Mouse (Mus musculus): ENCODE data around the gene Actn3.

Actn3 gene

GRCm38 (mm10) chr19:4879324-4879703 lies 1.6 kb upstream of the Actn3 start:
- POLR2A ChIA-PET = interaction anchor here (0.7 to 3.6 kb wide), 29 partner anchors 10 to 577 kb away, joined by 3 to 38 read pairs (median 6); partner anchors contain the start of genes Gm21992 (in 2 of the 4), Rbm14 (in 2 of the 4), Bbs1 (in 1 of the 4) and Ccdc87 (in 1 of the 4)
- CTCF ChIA-PET = interaction anchor here in 2 of 4 experiments (0.6 to 1.4 kb wide), 3 partner anchors 32 to 896 kb away, joined by 3 to 11 read pairs (median 7); no protein-coding TSS in a partner anchor

- CTCF ChIA-PET = interaction anchor here in 3 of 4 experiments (0.6 to 1.4 kb wide), 17 partner anchors 17 to 1158 kb away, joined by 3 to 11 read pairs (median 3); partner anchors contain the start of genes Dpp3 (in 1 of the 3), Rbm4b (in 1 of the 3) and Rin1 (in 1 of the 3)
- POLR2A ChIA-PET = interaction anchor here (0.6 to 3.6 kb wide), 76 partner anchors 8 to 611 kb away, joined by 3 to 38 read pairs (median 5); partner anchors contain the start of genes Dpp3 (in 3 of the 4), Bbs1 (in 2 of the 4), Ccdc87 (in 2 of the 4) and Ccs (in 2 of the 4)
Observed at GRCm38 (mm10) chr19:4878405-4879323, 955 bp upstream of the Actn3 start, which contains the start of gene Zdhhc24. Zdhhc24 (plus strand) TSS chr19:4878668.

GRCm38 (mm10) chr19:4876755-4877154 lies 954 bp downstream of the Actn3 start:
- CTCF ChIA-PET = interaction anchor here in 1 of 4 experiments (1.5 kb wide), 1 partner anchor 121 kb away, joined by 3 read pairs; no protein-coding TSS in a partner anchor
- POLR2A ChIA-PET = interaction anchor here in 2 of 4 experiments (0.6 to 3.6 kb wide), 18 partner anchors 10 to 1538 kb away, joined by 3 to 34 read pairs (median 3); partner anchors contain the start of genes Ccdc87 (in 2 of the 2), Ccs (in 2 of the 2), Ctsf (in 1 of the 2) and Mrpl11 (in 1 of the 2)

- ChIA-PET CTCF (interaction anchor here in 1 of 4 experiments (1.5 kb wide), 1 partner anchor 121 kb away, joined by 3 read pairs; no protein-coding TSS in a partner anchor), POLR2A (interaction anchor here in 3 of 4 experiments (0.8 to 3.6 kb wide), 15 partner anchors 10 to 87 kb away, joined by 3 to 34 read pairs (median 3); partner anchors contain the start of genes Ctsf (in 1 of the 3) and Mrpl11 (in 1 of the 3))
Observed at GRCm38 (mm10) chr19:4876241-4876640, 1.5 kb downstream of the Actn3 start.

DNA sequence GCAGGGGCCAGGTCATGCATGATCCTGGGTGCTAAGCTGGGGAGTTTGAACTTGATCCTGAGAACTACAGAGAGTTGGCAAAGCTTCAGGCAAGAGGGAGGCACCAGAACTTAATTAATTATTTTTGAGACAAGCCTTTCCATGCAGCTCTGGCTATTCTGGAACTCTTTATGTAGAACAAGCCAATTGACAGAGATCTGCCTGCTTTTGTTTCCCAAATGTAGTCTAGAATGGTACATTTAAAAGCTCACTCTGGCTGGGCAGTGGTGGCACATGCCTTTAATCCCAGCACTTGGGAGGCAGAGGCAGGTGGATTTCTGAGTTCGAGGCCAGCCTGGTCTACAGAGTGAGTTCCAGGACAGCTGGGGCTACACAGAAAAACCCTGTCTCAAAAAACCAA lies 3.1 kb downstream of the Actn3 start:
- ChIA-PET POLR2A (interaction anchor here in 3 of 4 experiments (0.6 to 3.4 kb wide), 24 partner anchors 10 to 524 kb away, joined by 3 to 13 read pairs (median 4); partner anchors contain the start of genes Bbs1 (in 1 of the 3), Ccdc87 (in 1 of the 3), Ccs (in 1 of the 3) and Ctsf (in 1 of the 3)), CTCF (interaction anchor here in 2 of 4 experiments (1.0 to 1.9 kb wide), 2 partner anchors 23 to 61 kb away, joined by 3 to 6 read pairs; no protein-coding TSS in a partner anchor)

- CTCF ChIA-PET = interaction anchor here in 3 of 4 experiments (0.7 to 1.0 kb wide), 3 partner anchors 10 to 77 kb away, joined by 3 to 4 read pairs (median 4); no protein-coding TSS in a partner anchor
Observed at GRCm38 (mm10) chr19:4865147-4865546, 12.6 kb downstream of the Actn3 start.

GRCm38 (mm10) chr19:4863048-4863447 lies 14.7 kb downstream of the Actn3 start:
- CTCF ChIA-PET = interaction anchor here in 1 of 4 experiments (0.7 kb wide), 1 partner anchor 177 kb away, joined by 5 read pairs; no protein-coding TSS in a partner anchor
- POLR2A ChIA-PET = interaction anchor here in 3 of 4 experiments (0.6 to 1.6 kb wide), 8 partner anchors 7 to 139 kb away, joined by 3 to 5 read pairs (median 3); partner anchors contain the start of gene Zdhhc24 (in 1 of the 3)

More at GRCm38 (mm10) chr19:4865147-4865546, 12.6 kb downstream of the Actn3 start:
- POLR2A ChIA-PET = interaction anchor here (0.5 to 2.8 kb wide), 15 partner anchors 9 to 127 kb away, joined by 3 to 14 read pairs (median 4); partner anchors contain the start of genes Zdhhc24 (in 3 of the 4), Actn3 (in 2 of the 4), Ccdc87 (in 1 of the 4) and Ccs (in 1 of the 4)

- CTCF ChIA-PET = interaction anchor here in 1 of 4 experiments (0.6 kb wide), 1 partner anchor 158 kb away, joined by 7 read pairs; no protein-coding TSS in a partner anchor
- POLR2A ChIA-PET = interaction anchor here in 1 of 4 experiments (0.8 kb wide), 1 partner anchor 92 kb away, joined by 3 read pairs; no protein-coding TSS in a partner anchor
Observed at GRCm38 (mm10) chr19:4859081-4859480, 18.6 kb downstream of the Actn3 start.

DNA sequence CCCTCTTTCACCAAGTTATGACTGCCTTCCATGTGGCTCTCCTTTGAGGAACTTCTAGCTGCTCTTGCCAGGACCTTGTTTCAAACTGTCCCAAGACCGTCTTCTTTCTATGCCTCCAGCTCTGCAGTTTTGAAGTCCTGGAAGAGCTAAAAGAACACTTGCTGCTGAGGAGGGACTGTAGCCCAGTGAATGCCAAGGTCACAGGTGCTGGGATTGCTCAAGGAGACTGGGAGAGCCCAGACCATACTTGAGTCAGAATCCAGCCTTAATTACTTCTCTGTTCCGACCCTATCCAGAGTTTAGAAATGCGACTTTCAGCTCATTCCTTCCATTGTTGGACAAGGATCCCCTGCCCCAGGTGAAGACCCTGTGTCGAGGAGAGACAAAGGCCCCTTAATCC lies 21.8 kb downstream of the Actn3 start:
- ChIA-PET CTCF (interaction anchor here in 1 of 4 experiments (1.3 to 3.0 kb wide), 2 partner anchors 11 to 43 kb away, joined by 3 to 9 read pairs; no protein-coding TSS in a partner anchor), POLR2A (interaction anchor here (0.6 to 9.8 kb wide), 21 partner anchors 8 to 157 kb away, joined by 3 to 85 read pairs (median 5); partner anchors contain the start of genes Gm21992 (in 3 of the 4), Rbm14 (in 3 of the 4), Ccdc87 (in 2 of the 4) and Ccs (in 2 of the 4))

- CTCF ChIA-PET = interaction anchor here in 3 of 4 experiments (0.5 to 3.0 kb wide), 5 partner anchors 9 to 201 kb away, joined by 3 to 9 read pairs (median 3); no protein-coding TSS in a partner anchor
Observed at GRCm38 (mm10) chr19:4855470-4855820, 22.3 kb downstream of the Actn3 start.

DNA sequence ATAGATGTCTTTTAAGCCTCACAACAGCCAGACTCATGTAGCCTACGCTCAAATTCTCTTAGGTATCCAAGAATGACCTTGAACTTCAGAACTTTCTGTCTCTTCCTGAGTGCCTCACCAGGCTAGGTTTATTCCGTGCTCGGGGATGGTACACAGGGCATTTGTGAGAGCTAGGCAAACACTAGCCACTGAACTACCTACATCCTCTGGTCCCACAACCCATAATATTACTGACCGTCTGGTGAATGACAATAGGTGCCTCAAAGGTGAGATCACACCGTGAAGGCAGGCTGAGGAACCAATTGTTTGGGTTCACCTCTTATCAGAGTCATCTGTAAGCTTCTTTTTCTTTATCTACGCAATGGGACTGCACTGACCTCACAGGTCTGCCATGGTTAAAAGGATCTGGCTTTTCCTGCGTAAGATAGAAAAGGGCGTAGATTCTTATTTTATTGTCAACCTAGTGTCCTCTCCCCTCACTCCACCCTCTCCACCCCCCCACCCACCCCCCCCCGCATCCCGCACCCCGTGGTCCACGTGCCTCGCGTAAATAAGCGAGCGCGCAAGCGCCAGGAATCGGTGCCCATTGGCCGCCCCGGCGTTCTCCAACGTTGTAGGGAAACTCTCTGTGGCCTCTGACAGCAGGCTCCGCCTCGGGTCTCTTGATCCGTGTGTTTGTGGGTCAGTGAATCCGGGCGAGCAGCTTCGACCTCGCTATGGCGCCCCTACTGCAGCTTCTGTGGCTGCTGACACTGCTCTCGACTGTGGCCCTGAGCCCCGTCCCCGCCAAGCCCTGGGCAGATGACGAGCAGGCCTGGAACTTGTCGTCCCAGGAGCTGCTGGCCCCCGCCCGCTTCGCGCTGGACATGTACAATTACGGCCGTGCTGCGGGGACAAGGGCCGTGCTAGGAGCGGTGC lies 22.9 kb downstream of the Actn3 start, which contains the start of gene Ctsf:
Gene Ctsf (plus strand): TSS at position 579 of the 918 bp plus-strand sequence.
- ChIA-PET CTCF (interaction anchor here (0.5 to 3.0 kb wide), 8 partner anchors 10 to 202 kb away, joined by 3 to 9 read pairs (median 3); partner anchors contain the start of genes Rin1 (in 1 of the 4) and Zdhhc24 (in 1 of the 4)), POLR2A (interaction anchor here (0.5 to 9.8 kb wide), 32 partner anchors 10 to 169 kb away, joined by 3 to 85 read pairs (median 4); partner anchors contain the start of genes Gm21992 (in 3 of the 4), Rbm14 (in 3 of the 4), Ccdc87 (in 2 of the 4) and Ccs (in 2 of the 4))

More at GRCm38 (mm10) chr19:4855470-4855820, 22.3 kb downstream of the Actn3 start:
- POLR2A ChIA-PET = interaction anchor here (0.8 to 9.8 kb wide), 24 partner anchors 9 to 158 kb away, joined by 3 to 85 read pairs (median 5); partner anchors contain the start of genes Gm21992 (in 3 of the 4), Rbm14 (in 3 of the 4), Ccdc87 (in 2 of the 4) and Ccs (in 2 of the 4)

GRCm38 (mm10) chr19:4850281-4850680 lies 27.4 kb downstream of the Actn3 start:
- CTCF ChIA-PET = interaction anchor here in 3 of 4 experiments (0.6 to 4.2 kb wide), 11 partner anchors 11 to 431 kb away, joined by 3 to 73 read pairs (median 5); partner anchors contain the start of genes Gm21992 (in 2 of the 3), Rbm14 (in 2 of the 3), Ccdc87 (in 1 of the 3) and Ccs (in 1 of the 3)
- POLR2A ChIA-PET = interaction anchor here (0.5 to 9.8 kb wide), 41 partner anchors 9 to 272 kb away, joined by 3 to 121 read pairs (median 4); partner anchors contain the start of genes Ccdc87 (in 2 of the 4), Ccs (in 2 of the 4), Gm21992 (in 2 of the 4) and Rbm14 (in 2 of the 4)

DNA sequence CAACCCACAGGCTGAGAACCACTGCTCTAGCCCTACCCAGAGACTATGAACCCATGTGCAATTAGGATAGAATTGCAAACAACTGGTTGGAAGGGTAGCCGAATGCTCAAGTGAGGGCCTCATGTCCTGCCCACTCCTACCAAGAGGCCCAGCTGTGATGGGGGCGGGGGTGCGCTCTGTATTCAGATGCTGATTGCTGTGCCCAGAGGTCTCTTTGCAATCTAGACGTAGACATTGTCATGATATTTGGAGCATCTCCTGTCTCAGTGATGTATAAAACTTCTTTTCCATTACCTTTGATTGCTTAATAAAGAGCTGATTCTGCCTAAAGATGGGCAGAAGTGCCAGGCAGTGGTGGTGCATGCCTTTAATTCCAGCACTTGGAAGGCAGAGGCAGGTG lies 27.9 kb downstream of the Actn3 start:
- ChIA-PET POLR2A (interaction anchor here (0.5 to 9.8 kb wide), 54 partner anchors 8 to 234 kb away, joined by 3 to 121 read pairs (median 4); partner anchors contain the start of genes Rbm4 (in 4 of the 4), Gm21992 (in 3 of the 4), Rbm14 (in 3 of the 4) and AC124502.3 (in 2 of the 4)), CTCF (interaction anchor here in 3 of 4 experiments (0.6 to 4.2 kb wide), 12 partner anchors 10 to 431 kb away, joined by 3 to 73 read pairs (median 4); partner anchors contain the start of genes Ccdc87 (in 2 of the 3), Ccs (in 2 of the 3), Gm21992 (in 2 of the 3) and Rbm14 (in 2 of the 3))

DNA sequence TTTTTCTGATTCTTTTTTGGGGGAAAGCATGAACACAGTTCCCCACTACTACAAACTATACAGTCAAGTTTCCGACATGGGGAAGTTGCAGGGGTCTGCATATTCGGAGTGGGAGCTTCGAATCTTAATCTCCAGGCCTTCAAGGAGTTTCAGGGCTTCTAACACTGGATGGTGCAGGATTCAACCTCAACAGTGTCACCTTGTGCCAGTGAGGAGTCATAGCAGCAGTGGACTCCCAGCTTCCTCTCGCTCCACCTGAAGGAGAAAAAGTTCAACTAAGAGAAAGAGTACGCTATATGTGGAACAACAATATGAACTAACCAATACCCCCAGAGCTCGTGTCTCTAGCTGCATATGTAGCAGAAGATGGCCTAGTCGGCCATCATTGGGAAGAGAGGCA lies 30.2 kb downstream of the Actn3 start:
- CTCF ChIA-PET = interaction anchor here (0.5 to 4.2 kb wide), 45 partner anchors 8 to 641 kb away, joined by 3 to 73 read pairs (median 4); partner anchors contain the start of genes Ccdc87 (in 4 of the 4), Ccs (in 4 of the 4), Gm21992 (in 4 of the 4) and Rbm14 (in 4 of the 4)
- POLR2A ChIA-PET = interaction anchor here (0.5 to 9.8 kb wide), 52 partner anchors 9 to 711 kb away, joined by 3 to 121 read pairs (median 4); partner anchors contain the start of genes Ccdc87 (in 3 of the 4), Ccs (in 3 of the 4), Gm21992 (in 3 of the 4) and Rbm14 (in 3 of the 4)

GRCm38 (mm10) chr19:4845846-4846245 lies 31.9 kb downstream of the Actn3 start:
- CTCF ChIA-PET = interaction anchor here in 3 of 4 experiments (0.7 to 1.3 kb wide), 3 partner anchors 10 to 256 kb away, joined by 3 to 4 read pairs (median 4); no protein-coding TSS in a partner anchor
- POLR2A ChIA-PET = interaction anchor here (0.8 to 9.4 kb wide), 9 partner anchors 10 to 116 kb away, joined by 3 to 121 read pairs (median 6); partner anchors contain the start of genes Gm21992 (in 3 of the 4), Rbm14 (in 3 of the 4), Bbs1 (in 1 of the 4) and Mrpl11 (in 1 of the 4)
